Mouse (Mus musculus) testis, adult 2 months (tissue): ENCODE results near the gene Ppm1h.

Experiments
- CTCF ChIP-seq: fragments of 200-500 bp; IDR thresholded peaks from 2 replicates; pipeline ENCODE4 v1.5.1; 2012; ENCODE audit warnings: low read depth, mild to moderate bottlenecking, inconsistent platforms, low read length, moderate library complexity; ENCODE audit not compliant: control insufficient read depth, insufficient read depth, insufficient replicate concordance
- POLR2A ChIP-seq: fragments of 200-500 bp; IDR thresholded peaks from 2 replicates; pipeline ENCODE4 v1.6.1; 2012; ENCODE audit warnings: low read depth, mild to moderate bottlenecking, inconsistent platforms, low read length, moderate library complexity; ENCODE audit not compliant: control insufficient read depth

GRCm38 (mm10) chr10:122734521-122734920, 56.0 kb downstream of the Ppm1h start:
- TF ChIP-seq CTCF (no peak), POLR2A (no peak)
